Mouse (Mus musculus) layer of hippocampus, adult 9-10 months (tissue): ENCODE measurements around the gene Wrnip1.

ENCODE experiments used
- DNase-seq: peaks from one replicate; pipeline ENCODE4 v3.0.0; 2022; ENCODE audit warnings: low spot score

Gene Wrnip1

GRCm38 (mm10) chr13:32801693-32802221 lies at the start of gene Wrnip1:
Gene Wrnip1, plus strand, starts transcription at chr13:32802038.
- peak; percentile 97 for DNase-seq

DNA sequence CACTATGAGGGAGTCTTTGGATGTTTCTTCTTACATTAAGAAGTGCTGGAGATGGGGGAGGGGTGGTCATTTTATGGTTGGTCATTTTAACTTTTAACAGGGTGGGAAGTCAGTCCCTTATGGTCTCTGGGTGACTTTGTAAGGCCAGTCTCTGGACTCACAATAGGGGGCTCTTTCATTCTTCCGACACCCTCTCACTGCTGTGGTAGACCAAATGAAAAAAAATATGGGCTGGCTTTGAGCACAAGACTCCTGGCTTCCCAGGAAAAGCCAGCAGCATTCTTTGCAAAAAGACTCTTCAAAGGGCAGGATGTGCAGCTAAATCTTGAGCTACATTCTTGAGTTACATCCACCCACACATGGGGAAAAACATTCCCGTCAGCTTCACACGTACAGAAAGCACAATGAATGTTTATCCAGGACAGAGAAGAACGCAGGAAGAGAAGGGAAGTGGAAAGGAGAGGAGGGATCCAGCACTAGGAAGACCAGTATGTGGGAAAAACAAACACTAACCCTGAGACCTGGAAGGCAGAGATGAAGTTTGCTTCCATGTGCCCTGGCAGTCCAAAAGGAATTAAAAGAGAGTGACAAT lies 49.7 kb upstream of the Wrnip1 start:
- no peak for DNase-seq

GRCm38 (mm10) chr13:32759036-32759435 lies 42.8 kb upstream of the Wrnip1 start:
- no peak for DNase-seq

DNA sequence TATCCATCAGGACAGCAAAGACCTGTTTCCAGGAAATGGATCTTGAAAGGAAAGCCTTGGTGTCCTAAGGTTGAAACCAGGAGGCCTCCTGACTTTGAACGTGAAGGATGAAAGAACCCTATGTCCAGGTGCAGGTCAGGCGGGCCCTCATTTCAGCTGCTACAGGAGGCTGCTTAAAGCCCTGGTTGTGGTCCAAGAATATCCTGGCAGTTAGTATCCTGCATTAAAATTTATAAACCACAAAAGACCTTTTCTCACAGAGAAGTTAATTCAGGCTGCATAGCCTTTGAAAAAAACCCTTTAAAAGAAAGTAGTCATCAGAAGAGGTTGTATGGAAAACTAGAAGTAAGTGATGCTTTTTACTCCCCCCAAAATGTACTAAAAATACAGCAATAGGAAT lies 41.0 kb upstream of the Wrnip1 start:
- no peak for DNase-seq

DNA sequence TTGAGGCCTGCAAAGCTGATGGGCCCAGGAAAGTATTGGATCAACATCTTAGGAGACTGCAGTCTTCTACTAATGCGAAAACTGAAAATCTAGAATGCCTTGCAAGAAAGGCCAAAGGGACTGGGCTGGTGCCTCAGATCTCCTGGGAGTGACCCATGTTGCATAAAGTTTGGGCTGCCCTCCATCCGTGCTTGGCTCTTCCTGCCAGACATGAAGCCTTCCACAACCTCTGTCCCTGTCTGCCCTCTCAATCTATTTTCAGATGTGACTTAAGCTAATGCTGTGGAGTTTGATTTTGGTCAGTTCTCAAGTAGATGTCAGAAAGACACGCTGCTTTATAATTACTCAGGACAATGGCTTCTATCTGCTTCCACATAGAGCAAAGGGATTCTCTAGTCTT lies 38.7 kb upstream of the Wrnip1 start:
- no peak for DNase-seq

- DNase-seq, result no peak
Observed at GRCm38 (mm10) chr13:32764448-32764847, 37.4 kb upstream of the Wrnip1 start.

- DNase-seq, result peak; percentile 22
Observed at GRCm38 (mm10) chr13:32768104-32768503, 33.7 kb upstream of the Wrnip1 start.

- no peak for DNase-seq
Observed at GRCm38 (mm10) chr13:32769960-32770359, 31.9 kb upstream of the Wrnip1 start.

- no peak for DNase-seq
Observed at GRCm38 (mm10) chr13:32775889-32776288, 25.9 kb upstream of the Wrnip1 start.

GRCm38 (mm10) chr13:32776350-32776749 lies 25.5 kb upstream of the Wrnip1 start:
- DNase-seq, result no peak

DNA sequence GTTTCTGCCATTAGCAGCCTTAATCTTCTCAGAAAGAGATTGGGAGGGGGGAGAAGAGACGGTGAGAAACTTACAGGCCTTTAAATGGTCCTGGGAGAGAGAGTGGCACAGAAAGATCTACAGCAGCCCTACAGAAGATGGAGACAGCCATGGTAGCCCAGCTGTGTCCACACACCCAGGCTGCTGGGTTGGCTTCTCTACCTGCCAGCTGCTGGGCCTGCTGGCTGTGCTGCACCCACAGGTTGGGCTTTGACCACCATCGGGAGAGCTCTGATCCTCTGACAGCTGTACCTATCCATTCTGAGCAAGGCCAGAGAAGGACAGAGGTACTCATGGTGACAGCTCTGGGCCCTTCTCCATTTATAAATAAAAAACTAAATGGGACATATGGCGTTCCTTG lies 23.0 kb upstream of the Wrnip1 start:
- no peak for DNase-seq

DNA sequence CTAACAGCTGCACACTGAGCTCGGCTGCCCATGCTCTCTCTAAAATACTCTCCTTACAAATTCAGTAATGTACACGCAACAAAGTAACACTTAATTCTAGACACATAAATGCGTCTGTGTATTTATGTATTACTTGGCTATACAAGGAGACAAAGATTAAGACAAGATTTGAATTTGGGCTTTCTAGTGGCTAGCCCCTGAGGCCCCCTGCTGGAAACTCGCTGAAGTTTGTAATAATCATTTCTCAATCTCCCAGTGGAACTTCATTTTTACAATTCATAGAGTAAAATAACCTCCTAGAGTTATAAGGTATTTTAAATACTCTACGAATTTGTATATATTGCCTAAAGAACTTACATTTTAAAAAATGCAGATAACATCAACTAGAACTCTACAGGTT lies 18.8 kb upstream of the Wrnip1 start:
- no peak for DNase-seq

DNA sequence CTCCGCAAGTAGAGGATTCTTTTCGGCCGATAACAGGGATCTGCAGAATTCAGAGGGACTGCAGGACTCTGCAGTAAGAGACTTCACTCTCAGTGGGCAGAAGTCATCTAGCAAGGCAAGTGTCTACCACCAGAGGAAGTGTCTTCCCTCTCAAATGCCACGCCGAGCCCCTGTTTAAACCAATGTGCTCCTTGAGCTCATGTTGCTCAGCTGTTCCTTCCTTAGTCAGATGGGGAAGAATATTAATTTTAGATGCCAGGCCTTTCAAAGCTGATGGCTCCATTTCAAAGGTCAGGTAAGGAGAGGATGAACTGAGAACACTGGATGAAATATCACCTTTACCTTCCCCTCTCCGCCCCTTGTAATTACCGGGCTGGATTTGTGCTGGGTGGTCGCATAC lies 18.0 kb upstream of the Wrnip1 start, which contains the start of gene Mylk4:
Gene Mylk4, minus strand, starts transcription at position 139 of the 400 bp plus-strand sequence.
- no peak for DNase-seq

GRCm38 (mm10) chr13:32787584-32787983 lies 14.3 kb upstream of the Wrnip1 start:
- DNase-seq, result no peak

- no peak for DNase-seq
Observed at GRCm38 (mm10) chr13:32789781-32790180, 12.1 kb upstream of the Wrnip1 start.

DNA sequence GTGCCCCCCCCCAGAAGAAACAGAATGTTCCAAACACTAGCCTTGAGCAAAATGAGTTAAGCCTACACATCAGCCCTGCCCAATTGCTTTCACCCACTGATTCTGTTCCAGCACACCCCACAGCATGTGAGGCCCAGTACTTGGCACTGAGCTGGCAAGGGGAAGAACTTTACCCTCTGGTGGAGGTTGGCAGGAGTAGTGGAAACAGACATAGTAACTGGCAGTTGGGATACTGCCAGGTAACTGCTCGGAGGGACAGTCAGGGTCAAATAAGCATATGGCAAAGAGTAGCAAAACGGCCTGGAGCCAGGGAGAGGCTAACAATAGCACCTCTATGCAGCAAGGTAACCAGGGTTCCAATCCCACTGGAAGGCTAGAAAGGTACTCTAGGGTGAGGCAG lies 7.2 kb upstream of the Wrnip1 start:
- no peak for DNase-seq

DNA sequence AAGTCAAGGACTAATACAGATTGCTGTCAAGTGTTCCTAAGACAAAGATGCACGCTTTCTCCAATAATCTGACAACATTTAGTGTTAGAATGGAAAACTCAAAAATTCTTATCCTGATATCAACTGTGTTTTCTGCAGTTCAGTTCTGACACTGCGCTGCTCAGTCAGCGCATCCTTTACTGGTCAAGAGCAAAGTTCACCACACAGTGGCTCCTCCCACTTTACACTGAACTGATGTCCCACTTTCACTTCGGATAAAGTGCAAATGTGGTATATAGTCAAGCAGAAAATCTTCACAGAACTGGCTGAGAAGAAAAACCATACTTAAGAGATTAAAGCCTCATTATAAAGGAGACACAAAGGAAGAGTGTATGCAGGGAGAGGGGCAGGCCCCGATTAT lies 6.7 kb upstream of the Wrnip1 start:
- DNase-seq, result no peak

DNA sequence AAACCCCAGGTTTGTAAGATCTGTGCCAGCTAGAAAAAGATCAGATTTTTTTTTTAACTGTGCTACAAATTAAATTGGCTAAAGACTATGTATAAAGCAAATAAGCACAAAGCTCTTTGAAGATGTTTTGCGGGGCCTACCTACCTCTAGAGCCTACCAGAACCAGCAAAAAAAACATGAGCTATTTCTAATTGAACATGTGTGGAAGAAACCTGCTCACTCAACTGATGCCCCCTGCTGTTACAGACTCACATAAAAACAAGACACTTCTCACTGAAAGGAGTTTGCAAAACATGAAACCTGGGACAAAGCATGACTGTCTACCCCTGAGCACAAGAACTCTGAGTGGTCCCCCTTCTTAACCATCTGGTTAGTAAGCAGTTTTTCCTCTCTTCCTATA lies 4.8 kb upstream of the Wrnip1 start:
- DNase-seq, result no peak

DNA sequence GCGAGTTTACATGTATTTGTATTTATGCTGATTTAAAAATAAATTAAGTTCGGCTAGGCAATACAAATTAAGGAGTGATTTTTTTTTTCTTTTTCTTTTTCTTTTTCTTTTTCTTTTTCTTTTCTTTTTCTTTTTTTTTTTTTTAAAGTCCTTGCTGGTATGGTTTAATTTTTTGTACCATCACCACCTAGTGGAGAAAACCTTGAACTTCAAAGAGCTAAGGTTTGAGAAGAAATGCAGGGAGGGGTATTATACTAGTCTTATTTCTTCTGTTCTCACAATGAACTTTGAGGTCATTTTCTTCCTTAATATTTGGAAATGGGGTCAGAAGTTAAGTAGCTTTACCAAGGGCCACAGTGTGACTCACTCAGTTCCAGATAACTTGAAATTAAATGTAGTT lies 2.7 kb upstream of the Wrnip1 start:
- DNase-seq, result no peak

GRCm38 (mm10) chr13:32800859-32801258 lies 979 bp upstream of the Wrnip1 start:
- no peak for DNase-seq

DNA sequence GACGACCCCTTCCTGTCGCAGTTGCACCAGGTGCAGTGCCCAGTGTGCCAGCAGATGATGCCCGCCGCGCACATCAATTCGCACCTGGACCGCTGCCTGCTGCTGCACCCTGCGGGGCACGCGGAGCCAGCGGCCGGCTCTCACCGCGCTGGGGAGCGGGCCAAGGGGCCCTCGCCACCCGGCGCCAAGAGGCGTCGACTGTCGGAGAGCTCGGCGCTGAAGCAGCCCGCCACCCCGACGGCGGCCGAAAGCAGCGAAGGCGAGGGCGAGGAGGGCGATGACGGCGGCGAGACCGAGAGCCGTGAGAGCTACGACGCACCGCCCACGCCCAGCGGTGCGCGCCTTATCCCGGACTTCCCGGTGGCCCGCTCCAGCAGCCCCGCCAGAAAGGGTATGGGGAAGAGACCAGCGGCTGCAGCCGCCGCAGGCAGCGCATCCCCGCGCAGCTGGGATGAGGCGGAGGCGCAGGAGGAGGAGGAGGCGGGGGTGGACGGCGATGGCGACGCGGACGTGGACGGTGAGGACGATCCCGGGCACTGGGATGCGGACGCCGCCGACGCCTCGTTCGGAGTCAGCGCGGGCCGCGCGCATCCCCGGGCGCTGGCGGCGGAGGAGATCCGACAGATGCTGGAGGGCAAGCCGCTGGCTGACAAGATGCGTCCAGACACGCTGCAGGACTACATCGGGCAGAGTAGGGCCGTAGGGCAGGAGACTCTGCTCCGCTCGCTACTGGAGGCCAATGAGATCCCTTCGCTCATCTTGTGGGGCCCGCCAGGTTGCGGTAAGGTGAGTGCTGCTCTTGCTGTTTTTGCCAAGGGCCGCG lies 632 bp downstream of the Wrnip1 start, which contains the start of gene D930007J09Rik:
Gene D930007J09Rik, minus strand, starts transcription at position 591 of the 823 bp plus-strand sequence.
- DNase-seq, result no peak

GRCm38 (mm10) chr13:32803701-32804345 lies 2.0 kb downstream of the Wrnip1 start:
- no peak for DNase-seq

- no peak for DNase-seq
Observed at GRCm38 (mm10) chr13:32806820-32807219, 5.0 kb downstream of the Wrnip1 start.
